Mouse (Mus musculus) B cell, adult 62 days (primary cell): ENCODE measurements around the gene Phf21a. TPM values are rescaled to one million over a fixed set of nuclear protein-coding genes. Genes with fewer than 3 reads are reported as not detected.

Source experiments
- total RNA-seq: library from RNA; stranded (reverse); gene quantifications from 4 replicates; pipeline ENCODE4 v1.2.4, GENCODE M21; 2023

The Phf21a gene
- 133 to 158 TPM (median 147 TPM) in 4 replicates for total RNA-seq

GRCm38 (mm10) chr2:92092817-92093216 is at the start of gene Phf21a:
Gene Phf21a (plus strand): TSS chr2:92093117.

GRCm38 (mm10) chr2:92374514-92374913 is 281.6 kb downstream of the Phf21a start, which contains the start of the genes Pex16 and Large2:
Gene Pex16 (plus strand): TSS chr2:92374676.
Gene Large2 (minus strand): TSS chr2:92374869.

GRCm38 (mm10) chr2:92381901-92382588 is 289.1 kb downstream of the Phf21a start, which contains the start of gene 1700029I15Rik:
Gene 1700029I15Rik (plus strand): TSS chr2:92382538.

GRCm38 (mm10) chr2:92401091-92401561 is 308.2 kb downstream of the Phf21a start, which contains the start of gene Mapk8ip1:
Gene Mapk8ip1 (minus strand): TSS chr2:92401263.

Other genes with a start within 250 kb of the Phf21a start
- gene Chrm4, start 165.9 kb upstream of the Phf21a start, total RNA-seq, result 0.66 to 1.4 TPM (median 0.87 TPM) in 4 replicates
- gene Mdk, start 160.8 kb upstream of the Phf21a start, total RNA-seq, result 0.58 to 2.5 TPM (median 0.78 TPM) in 3 of 4 replicates, not detected in the other
- gene Gm9821, start 147.4 kb upstream of the Phf21a start, total RNA-seq, result 0.29 TPM in 1 of 4 replicates, not detected in the others
- gene Dgkz, start 117.3 kb upstream of the Phf21a start, total RNA-seq, result 208 to 231 TPM (median 220 TPM) in 4 replicates
- gene Creb3l1, start 68.6 kb upstream of the Phf21a start, total RNA-seq, result not detected in 4 replicates